Mouse (Mus musculus) embryonic facial prominence, embryonic 15.5 days (tissue): Measurements from ENCODE around the gene Tmem106c. TPM values are rescaled to one million over a fixed set of nuclear protein-coding genes. Genes with fewer than 3 reads are reported as not detected.

Experiments used
- ATAC-seq: fragments of 200-750 bp; cut with Nextera tagmentation; 2 replicates; pipeline ENCODE4 v1.8.0; 2017; ENCODE audit warnings: low read depth, moderate TSS enrichment; ENCODE audit not compliant: insufficient number of reproducible peaks, low FRiP score, low TSS enrichment
- H3K27ac ChIP-seq: fragments of 300-500 bp; sonication (generic); replicated peaks from 2 replicates; pipeline ENCODE4 v1.5.1; 2015; ENCODE audit warnings: mild to moderate bottlenecking, inconsistent platforms
- H3K27me3 ChIP-seq: fragments of 300-500 bp; sonication (generic); 2 replicates; pipeline ENCODE4 v1.6.1; 2015; ENCODE audit warnings: inconsistent platforms
- H3K36me3 ChIP-seq: fragments of 300-500 bp; sonication (generic); 2 replicates; pipeline ENCODE4 v1.6.1; 2015; ENCODE audit warnings: mild to moderate bottlenecking, inconsistent platforms
- H3K4me1 ChIP-seq: fragments of 300-500 bp; sonication (generic); 2 replicates; pipeline ENCODE4 v1.6.1; 2015; ENCODE audit warnings: inconsistent platforms
- H3K4me2 ChIP-seq: fragments of 300-500 bp; sonication (generic); replicated peaks from 2 replicates; pipeline ENCODE4 v1.6.1; 2015; ENCODE audit warnings: mild to moderate bottlenecking, inconsistent platforms
- H3K4me3 ChIP-seq: fragments of 300-500 bp; sonication (generic); replicated peaks from 2 replicates; pipeline ENCODE4 v1.5.1; 2015; ENCODE audit warnings: mild to moderate bottlenecking, inconsistent platforms
- H3K9ac ChIP-seq: fragments of 300-500 bp; sonication (generic); 2 replicates; pipeline ENCODE4 v1.6.1; 2015; ENCODE audit warnings: inconsistent platforms
- H3K9me3 ChIP-seq: fragments of 300-500 bp; sonication (generic); replicated peaks from 2 replicates; pipeline ENCODE4 v1.6.1; 2016; ENCODE audit warnings: inconsistent platforms
- WGBS: fragments of 180-500 bp; shearing (Covaris S2); methylation state at CpG from one replicate; pipeline ENCODE4 v1.1.7; 2015; 5-methylcytosine and 5-hydroxymethylcytosine counted together
- polyA plus RNA-seq: library from polyadenylated mRNA; unstranded; fragments of >200 nt; fragmentation: Nextera tagmentation; extraction: Ambion mirVana; gene quantifications from 2 replicates; pipeline ENCODE4 v1.2.1, GENCODE M21; 2015

Gene Tmem106c
- polyA plus RNA-seq, 1 experiment from 2014 or later: 60.8 TPM

- WGBS: 2% methylated on average over 37 of the region's 37 CpGs
- H3K27me3 ChIP-seq: peaks cover 68% of the 10 kb centered on the region
- peak overlapping the region; percentile 89 for H3K4me2 ChIP-seq
- H3K4me1 ChIP-seq: peaks cover 49% of the 10 kb centered on the region
- peak overlapping the region; percentile 41 for H3K4me3 ChIP-seq
- peak overlapping the region; percentile 16; the same call in 1 of the 2 replicates for H3K9ac ChIP-seq
- no peaks in the 10 kb centered on the region for H3K36me3 ChIP-seq
- peak overlapping the region; percentile 52 for H3K27ac ChIP-seq
- H3K9me3 ChIP-seq: no peaks in the 10 kb centered on the region
- ATAC-seq: 0 out of 2 replicates have a peak, but pooled peaks have one; percentile 5
Measured at GRCm38 (mm10) chr15:98001321-98002112, 37.5 kb downstream of the Tmem106c start.

DNA sequence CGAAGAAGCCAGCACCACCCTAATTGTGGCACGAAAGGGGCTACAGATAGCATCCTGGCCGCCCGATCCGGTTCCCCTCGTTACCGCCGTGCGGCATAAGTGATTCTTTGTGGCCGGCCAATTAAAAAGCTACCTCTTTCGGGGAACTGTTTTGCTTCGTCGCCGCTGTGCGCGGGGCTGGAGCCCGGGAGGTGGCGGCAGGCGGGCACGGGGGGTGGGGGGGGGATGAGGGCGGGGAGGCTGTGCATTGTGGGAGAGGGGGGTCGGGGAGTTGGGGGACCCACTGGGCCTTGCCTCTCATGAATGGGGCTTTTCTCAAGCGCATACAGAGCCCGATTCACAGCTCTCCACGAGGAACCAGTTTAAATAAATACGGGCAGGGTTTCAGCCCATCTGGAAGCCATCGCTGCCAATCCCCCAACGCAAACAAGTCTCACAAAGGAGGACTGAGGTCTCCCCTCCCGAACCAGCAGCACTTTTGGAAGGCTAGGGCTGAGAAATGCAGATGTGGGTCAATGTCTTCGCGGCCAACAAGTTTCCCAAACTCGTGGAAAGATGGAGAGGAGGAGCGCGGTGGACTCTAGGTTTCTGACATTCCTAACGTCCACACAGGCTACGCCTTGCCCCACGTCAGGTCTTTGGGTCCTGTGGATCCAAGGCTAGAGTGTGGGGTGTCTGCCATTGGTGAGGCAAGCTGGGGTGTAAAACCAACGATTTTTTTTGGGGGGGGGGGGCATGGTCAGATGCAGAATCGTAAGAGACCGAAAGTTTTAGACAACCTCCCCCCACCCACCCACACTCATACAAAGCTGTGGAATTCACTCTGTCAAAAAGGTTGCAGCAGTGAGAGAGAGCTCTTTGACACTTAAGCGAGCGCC, 38.4 kb downstream of the Tmem106c start:
- ATAC-seq: peak; percentile 27
- Histone ChIP-seq H3K4me3 (peak overlapping the region; percentile 41), H3K9ac (peak overlapping the region; percentile 16; the same call in 1 of the 2 replicates), H3K27ac (peak overlapping the region; percentile 52), H3K36me3 (no peaks in the 10 kb centered on the region), H3K27me3 (peaks cover 68% of the 10 kb centered on the region), H3K4me2 (peak overlapping the region; percentile 89), H3K9me3 (no peaks in the 10 kb centered on the region), H3K4me1 (peaks cover 44% of the 10 kb centered on the region)
- WGBS: under 1% methylated on average over 42 of the region's 42 CpGs

DNA sequence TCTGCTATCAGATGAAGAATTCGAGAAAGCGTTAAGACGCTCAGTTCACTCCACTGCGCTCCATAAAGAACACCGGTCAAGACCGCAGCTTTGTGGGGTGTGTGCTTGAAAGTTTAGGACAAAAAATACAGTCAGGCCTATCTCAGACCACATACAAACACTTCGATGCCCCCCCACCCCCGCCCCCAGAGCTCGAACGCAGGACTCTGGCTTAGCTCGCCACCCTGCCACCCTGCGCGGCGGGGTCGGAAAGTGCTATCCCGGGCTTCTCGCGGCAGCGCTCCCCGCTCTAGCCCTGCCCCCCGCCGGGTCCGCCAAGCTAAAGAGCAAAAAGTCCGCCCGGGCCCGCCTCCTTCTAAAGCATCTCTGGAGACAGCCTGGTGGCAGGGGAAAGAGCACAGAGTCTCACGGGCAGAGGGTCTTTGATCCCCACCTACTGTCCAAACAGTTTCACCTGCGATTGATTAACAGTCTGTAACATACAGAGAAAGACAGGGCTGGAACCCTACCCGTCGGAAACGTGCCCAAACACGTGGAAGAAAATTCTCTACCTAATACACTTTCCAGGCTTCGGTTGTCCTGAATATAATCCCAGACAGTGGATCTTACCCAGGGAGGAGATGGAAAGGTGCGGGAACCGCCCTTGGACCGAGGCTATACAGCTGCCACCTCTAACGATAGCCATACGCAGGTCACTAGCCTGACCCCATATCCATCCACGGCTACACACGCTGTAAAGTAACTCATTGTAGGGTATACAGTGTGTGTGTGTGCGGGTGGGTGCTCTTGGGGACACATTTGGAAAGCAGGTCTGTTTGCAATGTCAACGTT, 39.2 kb downstream of the Tmem106c start:
- Histone ChIP-seq H3K9me3 (no peaks in the 10 kb centered on the region), H3K27me3 (peaks cover 68% of the 10 kb centered on the region), H3K36me3 (no peaks in the 10 kb centered on the region), H3K9ac (peak overlapping the region; percentile 24; the same call in 1 of the 2 replicates), H3K4me2 (peak overlapping the region; percentile 89), H3K4me3 (peak overlapping the region; percentile 41), H3K4me1 (peaks cover 44% of the 10 kb centered on the region), H3K27ac (peak overlapping the region; percentile 65; the same call in 1 of the 2 replicates)
- ATAC-seq: no peak
- WGBS: under 1% methylated on average over 42 of the region's 42 CpGs

- Histone ChIP-seq H3K27ac (peak within 1 kb of the TSS; percentile 65; the same call in 1 of the 2 replicates), H3K4me1 (peaks cover 44% of the 10 kb centered on the region), H3K36me3 (no peaks in the 10 kb centered on the region), H3K4me3 (peak within 1 kb of the TSS; percentile 41), H3K9ac (peak within 1 kb of the TSS; percentile 24), H3K4me2 (peak within 1 kb of the TSS; percentile 89), H3K9me3 (no peaks in the 10 kb centered on the region), H3K27me3 (peaks cover 65% of the 10 kb centered on the region)
- under 1% methylated on average over 57 of the region's 59 CpGs for WGBS
- peak; percentile 71 for ATAC-seq
Measured at GRCm38 (mm10) chr15:98003822-98004739, 40.1 kb downstream of the Tmem106c start, which contains the start of gene Col2a1. TSS of gene Col2a1 (minus strand) at chr15:98004695.

DNA sequence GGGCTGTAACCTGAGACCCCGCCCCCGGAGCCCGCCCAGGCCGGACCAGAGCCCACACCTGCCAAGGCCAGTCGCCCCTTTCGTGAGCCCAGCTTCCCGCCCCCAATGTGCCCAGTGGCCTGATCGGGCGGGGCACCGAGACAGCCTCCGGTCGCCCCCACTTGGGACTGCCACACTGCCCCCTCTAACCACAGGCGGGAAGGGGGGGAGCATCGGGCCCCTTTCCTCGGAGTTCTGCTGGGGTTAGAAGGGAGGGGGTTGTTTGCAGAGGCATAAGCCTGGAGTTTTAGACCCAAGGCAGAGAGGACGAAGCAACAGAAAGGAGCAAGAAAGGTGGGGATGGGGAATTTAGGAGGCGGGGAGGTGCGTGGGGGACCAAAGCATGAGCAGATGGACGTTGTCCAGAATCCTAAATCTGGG, 40.8 kb downstream of the Tmem106c start:
- peak; percentile 1; the same call in 1 of the 2 replicates for ATAC-seq

DNA sequence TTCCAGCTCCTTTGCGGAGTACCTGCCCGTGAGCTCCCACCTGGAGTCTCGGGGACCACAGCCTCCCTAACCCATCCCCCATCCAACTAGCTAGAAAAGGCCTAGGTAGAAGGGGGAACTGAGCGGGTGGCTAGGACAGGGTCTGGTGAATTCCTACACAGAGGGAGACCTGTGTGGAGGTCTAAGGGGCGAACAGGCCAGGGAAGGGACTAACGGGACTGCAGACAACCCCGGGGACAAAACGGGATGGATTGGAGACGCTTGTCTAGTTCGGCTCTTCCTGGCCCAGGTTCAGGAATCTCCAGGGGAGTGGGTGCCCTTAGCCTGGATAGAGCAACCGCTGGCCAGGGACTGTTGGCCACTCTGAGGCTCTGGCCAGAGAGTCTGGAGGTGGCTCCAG, 41.2 kb downstream of the Tmem106c start:
- 16% methylated on average over 11 of the region's 11 CpGs for WGBS
- no peak for ATAC-seq
- Histone ChIP-seq H3K4me1 (peaks cover 44% of the 10 kb centered on the region), H3K9ac (no peak overlapping the region), H3K36me3 (no peaks in the 10 kb centered on the region), H3K9me3 (no peaks in the 10 kb centered on the region), H3K4me3 (peak overlapping the region; percentile 41), H3K27me3 (peaks cover 58% of the 10 kb centered on the region), H3K4me2 (peak overlapping the region; percentile 89), H3K27ac (no peak overlapping the region)

More for the DNA sequence above, 40.8 kb downstream of the Tmem106c start:
- 1% methylated on average over 15 of the region's 19 CpGs for WGBS
- Histone ChIP-seq H3K4me1 (peaks cover 44% of the 10 kb centered on the region), H3K9me3 (no peaks in the 10 kb centered on the region), H3K36me3 (no peaks in the 10 kb centered on the region), H3K27me3 (peaks cover 62% of the 10 kb centered on the region), H3K27ac (no peak overlapping the region), H3K4me2 (peak overlapping the region; percentile 89), H3K9ac (peak overlapping the region; percentile 24), H3K4me3 (peak overlapping the region; percentile 41)

DNA sequence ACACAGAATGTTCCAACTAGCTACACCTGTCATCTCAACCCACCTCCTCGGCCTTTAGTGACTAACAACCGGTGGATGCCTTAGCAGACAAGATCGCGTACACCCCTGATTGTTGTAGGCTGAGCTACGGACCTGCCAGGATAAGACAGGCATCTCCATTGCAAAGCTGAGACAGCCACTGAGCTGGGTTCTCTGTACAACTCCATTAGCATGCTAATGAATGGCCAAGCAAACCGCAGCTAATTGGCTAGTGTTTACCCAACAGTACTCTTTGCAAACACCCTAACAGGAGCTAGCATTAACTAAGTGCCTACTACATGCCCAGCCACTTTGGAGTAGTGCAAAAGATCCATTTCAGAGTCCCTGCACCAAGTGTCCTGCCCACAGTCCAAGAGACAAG, 48.8 kb downstream of the Tmem106c start:
- ATAC-seq: no peak
- WGBS: 58% methylated on average over 6 of the region's 6 CpGs
- Histone ChIP-seq H3K4me1 (no peaks in the 10 kb centered on the region), H3K9ac (no peak overlapping the region), H3K4me2 (no peak overlapping the region), H3K9me3 (no peaks in the 10 kb centered on the region), H3K36me3 (no peaks in the 10 kb centered on the region), H3K27ac (no peak overlapping the region), H3K4me3 (no peak overlapping the region), H3K27me3 (peaks cover 5% of the 10 kb centered on the region; the same call in 1 of the 2 replicates)

GRCm38 (mm10) chr15:98017925-98018324, 53.9 kb downstream of the Tmem106c start:
- no peak overlapping the region for H3K9ac ChIP-seq
- ATAC-seq: no peak
- WGBS: 82% methylated on average over 4 of the region's 4 CpGs
- H3K9me3 ChIP-seq: no peaks in the 10 kb centered on the region
- H3K4me3 ChIP-seq: no peak overlapping the region
- H3K27me3 ChIP-seq: no peaks in the 10 kb centered on the region
- no peak overlapping the region for H3K4me2 ChIP-seq
- no peak overlapping the region for H3K27ac ChIP-seq
- H3K36me3 ChIP-seq: no peaks in the 10 kb centered on the region
- H3K4me1 ChIP-seq: peaks cover 6% of the 10 kb centered on the region; the same call in 1 of the 2 replicates

GRCm38 (mm10) chr15:98019047-98019446, 55.0 kb downstream of the Tmem106c start:
- no peaks in the 10 kb centered on the region for H3K27me3 ChIP-seq
- H3K9me3 ChIP-seq: no peaks in the 10 kb centered on the region
- no peak overlapping the region for H3K9ac ChIP-seq
- no peak for ATAC-seq
- H3K4me2 ChIP-seq: no peak overlapping the region
- H3K27ac ChIP-seq: no peak overlapping the region
- peaks cover 6% of the 10 kb centered on the region; the same call in 1 of the 2 replicates for H3K4me1 ChIP-seq
- 64% methylated on average over 3 of the region's 3 CpGs for WGBS
- no peak overlapping the region for H3K4me3 ChIP-seq
- no peaks in the 10 kb centered on the region for H3K36me3 ChIP-seq
